Mouse (Mus musculus): ENCODE measurements around the gene 4931414P19Rik.

The 4931414P19Rik gene

DNA sequence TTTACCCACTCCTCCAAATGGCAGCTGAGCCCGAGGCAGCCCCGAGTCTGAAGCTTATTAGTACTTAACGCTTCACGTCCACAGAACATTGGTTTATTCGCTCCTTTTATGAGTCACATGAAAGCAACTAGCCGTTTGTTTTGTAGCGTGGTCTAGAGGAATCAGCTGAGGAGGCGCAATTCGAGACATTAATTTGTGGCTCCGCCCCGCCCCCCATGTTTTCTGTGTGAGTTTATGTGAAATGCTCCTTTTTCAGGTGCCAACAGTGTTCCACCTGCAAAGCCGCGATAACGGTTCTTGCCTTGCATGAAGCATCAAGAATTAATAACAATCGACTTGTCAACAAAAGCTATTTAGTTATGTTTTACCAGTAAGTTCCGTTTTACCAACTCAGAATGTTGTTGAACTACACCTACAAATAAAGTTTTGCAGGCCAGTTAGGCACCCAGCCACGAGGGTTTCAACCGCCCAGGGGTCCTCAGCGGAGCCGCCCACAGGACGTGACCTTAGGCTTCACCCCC is 52.3 kb downstream of the 4931414P19Rik start:
- DNase-seq (ENCODE audit: low read depth, low spot score): no peak

- no peak for DNase-seq (ENCODE audit: low read depth, low spot score)
Measured at GRCm38 (mm10) chr14:54544703-54545102, 61.1 kb downstream of the 4931414P19Rik start.

DNA sequence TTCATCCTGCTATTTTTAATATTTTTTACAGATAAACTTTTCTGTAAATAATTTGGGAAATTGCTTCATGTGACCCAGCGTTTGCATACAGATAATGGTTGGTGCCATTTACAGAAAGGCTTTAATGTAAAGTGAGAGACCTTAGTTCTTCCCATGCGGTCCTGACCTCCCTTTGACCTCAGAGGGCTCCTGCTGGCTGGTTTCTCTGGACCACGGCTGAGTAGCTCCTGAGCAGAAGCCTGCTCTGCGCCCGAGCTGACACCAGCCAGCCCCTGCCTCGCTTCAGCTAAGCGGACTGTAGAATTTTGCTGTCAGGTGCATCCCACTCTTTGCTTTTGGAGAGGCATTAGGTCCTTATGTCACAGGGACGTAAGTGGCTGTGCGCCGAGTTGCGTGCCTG is 65.0 kb downstream of the 4931414P19Rik start:
- DNase-seq (ENCODE audit: low read depth, low spot score): no peak

GRCm38 (mm10) chr14:54538580-54538979 is 67.2 kb downstream of the 4931414P19Rik start:
- DNase-seq (ENCODE audit: low read depth, low spot score): no peak
